Mouse (Mus musculus) midbrain, embryonic 13.5 days (tissue): Measurements from ENCODE around the gene Mob1b. TPM values are rescaled to one million over a fixed set of nuclear protein-coding genes. Genes with fewer than 3 reads are reported as not detected.

Experiments used
- ATAC-seq: fragments of 200-750 bp; cut with Nextera tagmentation; 2 replicates; pipeline ENCODE4 v1.8.0; 2017; ENCODE audit warnings: mild to moderate bottlenecking, moderate TSS enrichment, moderate library complexity
- H3K27ac ChIP-seq: fragments of 300-500 bp; sonication (generic); 2 replicates; pipeline ENCODE4 v1.5.1; 2015; ENCODE audit warnings: inconsistent platforms, mild to moderate bottlenecking, moderate library complexity
- H3K27me3 ChIP-seq: fragments of 300-500 bp; sonication (generic); 2 replicates; pipeline ENCODE4 v1.6.1; 2015; ENCODE audit warnings: mild to moderate bottlenecking, inconsistent platforms
- H3K36me3 ChIP-seq: fragments of 300-500 bp; sonication (generic); 2 replicates; pipeline ENCODE4 v1.6.1; 2015; ENCODE audit warnings: mild to moderate bottlenecking, inconsistent platforms
- H3K4me1 ChIP-seq: fragments of 300-500 bp; sonication (generic); replicated peaks from 2 replicates; pipeline ENCODE4 v1.6.1; 2015; ENCODE audit warnings: inconsistent platforms
- H3K4me2 ChIP-seq: fragments of 300-500 bp; sonication (generic); replicated peaks from 2 replicates; pipeline ENCODE4 v1.6.1; 2015; ENCODE audit warnings: moderate library complexity, mild to moderate bottlenecking, inconsistent platforms
- H3K4me3 ChIP-seq: fragments of 300-500 bp; sonication (generic); replicated peaks from 2 replicates; pipeline ENCODE4 v1.5.1; 2015; ENCODE audit warnings: mild to moderate bottlenecking, inconsistent platforms
- H3K9ac ChIP-seq: fragments of 300-500 bp; sonication (generic); replicated peaks from 2 replicates; pipeline ENCODE4 v1.6.1; 2015; ENCODE audit warnings: mild to moderate bottlenecking, inconsistent platforms
- H3K9me3 ChIP-seq: fragments of 300-500 bp; sonication (generic); 2 replicates; pipeline ENCODE4 v1.6.1; 2016; ENCODE audit warnings: mild to moderate bottlenecking, inconsistent platforms
- WGBS: fragments of 180-500 bp; shearing (Covaris S2); methylation state at CpG from one replicate; pipeline ENCODE4 v1.1.7; 2015; 5-methylcytosine and 5-hydroxymethylcytosine counted together
- polyA plus RNA-seq: library from polyadenylated mRNA; unstranded; fragments of >200 nt; fragmentation: Nextera tagmentation; extraction: Ambion mirVana; gene quantifications from 2 replicates; pipeline ENCODE4 v1.2.1, GENCODE M21; 2015

Gene Mob1b
- polyA plus RNA-seq, 1 experiment from 2014 or later = 12.0 TPM

DNA sequence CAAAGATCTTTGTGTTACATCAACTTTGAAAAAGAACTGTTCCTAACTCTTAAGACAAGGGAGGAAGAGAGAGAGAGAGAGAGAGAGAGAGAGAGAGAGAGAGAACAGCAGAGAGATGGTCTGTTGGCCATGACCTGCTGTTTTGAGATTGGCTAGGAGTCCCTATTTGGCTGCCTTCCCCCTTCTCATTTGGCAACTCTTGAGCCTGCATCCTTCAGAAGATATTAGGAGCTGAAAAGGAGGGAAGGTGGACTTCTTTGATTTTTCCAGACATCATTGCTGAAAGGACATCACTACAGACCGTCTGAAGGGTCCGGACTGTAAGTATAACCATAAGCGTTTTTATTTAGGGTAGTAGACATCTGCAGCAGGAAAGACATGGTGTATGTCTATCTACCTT lies 73.0 kb downstream of the Mob1b start:
- Histone ChIP-seq H3K27me3 (no peaks in the 10 kb centered on the region), H3K4me2 (no peak overlapping the region), H3K27ac (no peak overlapping the region), H3K36me3 (no peaks in the 10 kb centered on the region), H3K9ac (no peak overlapping the region), H3K4me3 (no peak overlapping the region), H3K9me3 (no peaks in the 10 kb centered on the region), H3K4me1 (no peaks in the 10 kb centered on the region)
- ATAC-seq = no peak
- 93% methylated on average over 3 of the region's 3 CpGs for WGBS

- Histone ChIP-seq H3K36me3 (no peaks in the 10 kb centered on the region), H3K9ac (no peak overlapping the region), H3K4me2 (no peak overlapping the region), H3K4me3 (no peak overlapping the region), H3K4me1 (no peaks in the 10 kb centered on the region), H3K27me3 (no peaks in the 10 kb centered on the region), H3K9me3 (no peaks in the 10 kb centered on the region), H3K27ac (no peak overlapping the region)
- WGBS = 54% methylated on average over 9 of the region's 9 CpGs
- no peak for ATAC-seq
Observed at GRCm38 (mm10) chr5:88795910-88796584, 75.4 kb downstream of the Mob1b start.

DNA sequence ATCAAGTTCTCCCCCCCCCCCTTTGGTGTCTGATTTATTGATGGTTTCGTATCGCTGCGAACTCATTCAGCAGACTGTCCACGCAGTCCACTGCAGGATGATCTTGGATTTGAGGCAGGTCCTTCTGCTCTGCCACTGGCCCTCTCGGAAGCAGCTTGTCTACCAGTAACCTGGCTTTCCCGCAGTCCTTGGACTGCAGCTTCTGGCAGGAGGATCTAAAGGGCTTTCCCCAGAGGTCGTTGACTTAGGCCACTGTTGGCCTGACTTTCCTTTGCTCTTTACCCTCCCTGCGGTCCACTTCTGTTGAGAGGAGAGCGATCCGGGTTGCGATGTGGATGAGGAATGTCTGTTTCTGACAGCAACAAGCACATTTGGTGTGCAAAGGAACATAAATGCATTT lies 75.9 kb downstream of the Mob1b start:
- WGBS = 77% methylated on average over 11 of the region's 11 CpGs
- Histone ChIP-seq H3K27me3 (no peaks in the 10 kb centered on the region), H3K4me1 (no peaks in the 10 kb centered on the region), H3K36me3 (no peaks in the 10 kb centered on the region), H3K9me3 (no peaks in the 10 kb centered on the region), H3K27ac (no peak overlapping the region), H3K9ac (no peak overlapping the region), H3K4me3 (no peak overlapping the region), H3K4me2 (no peak overlapping the region)
- no peak for ATAC-seq

GRCm38 (mm10) chr5:88797121-88797520 lies 76.5 kb downstream of the Mob1b start:
- Histone ChIP-seq H3K4me1 (no peaks in the 10 kb centered on the region), H3K27ac (no peak overlapping the region), H3K9ac (no peak overlapping the region), H3K27me3 (no peaks in the 10 kb centered on the region), H3K9me3 (no peaks in the 10 kb centered on the region), H3K36me3 (no peaks in the 10 kb centered on the region), H3K4me3 (no peak overlapping the region), H3K4me2 (no peak overlapping the region)
- WGBS = 83% methylated on average over 6 of the region's 6 CpGs
- ATAC-seq = no peak

DNA sequence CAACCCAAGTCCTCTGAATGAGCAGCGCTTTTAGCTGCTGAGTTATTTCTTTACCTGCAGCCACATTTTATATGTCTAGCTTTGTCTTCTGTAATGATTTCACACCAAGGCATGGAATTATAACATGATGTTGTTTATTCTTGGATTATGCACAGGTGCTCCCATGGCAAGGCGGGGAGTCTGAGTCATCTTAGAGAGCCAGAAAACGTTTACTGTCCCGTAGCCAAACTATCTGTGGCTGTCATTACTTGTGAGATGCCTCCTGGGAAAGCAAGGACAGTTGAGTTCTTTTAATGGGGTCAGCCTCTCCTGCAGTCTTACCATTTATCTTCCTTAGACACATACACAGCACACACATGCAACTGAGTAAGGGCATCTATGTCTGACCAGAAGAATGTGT lies 85.0 kb downstream of the Mob1b start:
- Histone ChIP-seq H3K27ac (no peak overlapping the region), H3K36me3 (no peaks in the 10 kb centered on the region), H3K4me2 (no peak overlapping the region), H3K4me3 (no peak overlapping the region), H3K4me1 (0 out of 2 replicates have a peak, but pooled peaks cover 6% of the 10 kb centered on the region), H3K9me3 (no peaks in the 10 kb centered on the region), H3K27me3 (no peaks in the 10 kb centered on the region), H3K9ac (no peak overlapping the region)
- 93% methylated on average over 4 of the region's 4 CpGs for WGBS
- no peak for ATAC-seq

DNA sequence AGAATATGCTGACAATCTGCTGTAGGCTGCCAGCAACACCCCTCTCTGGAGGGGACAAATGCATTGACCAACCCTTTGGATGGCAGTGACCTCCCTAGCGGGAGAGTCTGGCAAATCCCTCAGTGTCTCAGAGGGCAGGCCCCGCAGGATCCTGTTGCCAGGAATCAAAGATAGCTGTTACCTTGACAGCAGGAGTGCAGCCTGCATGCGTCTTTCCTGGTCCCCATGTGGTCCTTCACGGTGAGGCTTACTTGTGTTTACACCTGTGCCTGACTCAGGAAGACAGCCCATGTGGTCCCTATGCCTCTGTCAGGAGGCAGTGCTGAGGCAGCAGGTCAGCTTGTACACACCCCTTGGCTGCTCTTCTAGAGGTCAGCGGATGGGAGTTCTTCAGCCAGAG lies 85.6 kb downstream of the Mob1b start:
- no peaks in the 10 kb centered on the region for H3K9me3 ChIP-seq
- no peak for ATAC-seq
- H3K27ac ChIP-seq = no peak overlapping the region
- no peaks in the 10 kb centered on the region for H3K36me3 ChIP-seq
- no peak overlapping the region for H3K4me2 ChIP-seq
- H3K4me1 ChIP-seq = 0 out of 2 replicates have a peak, but pooled peaks cover 6% of the 10 kb centered on the region
- H3K9ac ChIP-seq = 0 out of 2 replicates have a peak overlapping the region, but pooled peaks have one; percentile 6
- H3K4me3 ChIP-seq = no peak overlapping the region
- 23% methylated on average over 5 of the region's 5 CpGs for WGBS
- no peaks in the 10 kb centered on the region for H3K27me3 ChIP-seq

GRCm38 (mm10) chr5:88807342-88807741 lies 86.7 kb downstream of the Mob1b start:
- no peak for ATAC-seq
- Histone ChIP-seq H3K4me1 (0 out of 2 replicates have a peak, but pooled peaks cover 6% of the 10 kb centered on the region), H3K27ac (no peak overlapping the region), H3K36me3 (no peaks in the 10 kb centered on the region), H3K27me3 (no peaks in the 10 kb centered on the region), H3K4me2 (no peak overlapping the region), H3K4me3 (no peak overlapping the region), H3K9ac (no peak overlapping the region), H3K9me3 (no peaks in the 10 kb centered on the region)
- WGBS = 36% methylated on average over 9 of the region's 9 CpGs

DNA sequence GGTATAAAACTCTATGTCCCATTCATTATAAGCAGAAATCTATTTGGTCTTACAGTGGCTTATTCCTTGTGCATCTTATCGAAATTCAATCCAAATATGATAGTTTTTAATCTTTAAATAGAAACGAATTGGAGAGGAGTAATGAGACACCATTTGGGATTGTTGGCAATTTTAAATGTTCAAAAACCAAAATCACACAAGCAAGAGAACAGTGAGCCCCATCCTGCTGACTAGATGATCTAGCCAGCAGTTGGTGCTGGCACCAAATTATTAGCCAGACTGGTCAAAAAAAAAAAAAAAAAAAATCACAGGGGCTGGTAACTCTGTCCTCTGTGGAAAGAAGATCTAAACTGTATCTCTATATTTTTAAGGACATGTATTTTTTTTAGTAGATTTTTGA lies 92.5 kb downstream of the Mob1b start:
- no peak overlapping the region for H3K27ac ChIP-seq
- no peak overlapping the region for H3K4me3 ChIP-seq
- H3K9ac ChIP-seq = no peak overlapping the region
- 90% methylated on average over 2 of the region's 2 CpGs for WGBS
- no peak overlapping the region for H3K4me2 ChIP-seq
- no peak for ATAC-seq
- no peaks in the 10 kb centered on the region for H3K36me3 ChIP-seq
- H3K27me3 ChIP-seq = no peaks in the 10 kb centered on the region
- H3K4me1 ChIP-seq = no peaks in the 10 kb centered on the region
- H3K9me3 ChIP-seq = no peaks in the 10 kb centered on the region

Other genes with a start within 250 kb of the Mob1b start
- gene Enam, start 232.9 kb upstream of the Mob1b start, polyA plus RNA-seq = not detected in 2 replicates
- gene Jchain, start 193.0 kb upstream of the Mob1b start, polyA plus RNA-seq = 0.19 and 0.24 TPM in 2 replicates
- gene Utp3, start 166.4 kb upstream of the Mob1b start, polyA plus RNA-seq = 56.0 and 59.3 TPM in 2 replicates
- 304 and 317 TPM in 2 replicates for gene Rufy3, start 155.8 kb upstream of the Mob1b start, polyA plus RNA-seq
- gene Grsf1, start 44.7 kb upstream of the Mob1b start, polyA plus RNA-seq = 77.7 and 85.2 TPM in 2 replicates
- gene Dck, start 44.1 kb downstream of the Mob1b start, polyA plus RNA-seq = 81.8 and 82.1 TPM in 2 replicates
- 1.5 and 1.9 TPM in 2 replicates for gene Slc4a4, start 166.0 kb downstream of the Mob1b start, polyA plus RNA-seq